12 mouse cellular contexts compared by ENCODE assay signal in genomic region chr17:93489988-93490732, GRCm38 (mm10).
"Had no signal": no experiment of that assay in that cellular context is flagged by ENCODE, and none has a peak within 500 bp of the region (broad histone marks: within the 10 kb centered on the region; RNA-seq: fewer than 3 reads in every experiment).

No protein-coding gene starts in this region.

- H3K9me3 ChIP-seq: kidney, embryonic 15.5 days; limb, embryonic 13.5 days; midbrain, embryonic 13.5 days had no signal

- H3K27me3 ChIP-seq: kidney, embryonic 15.5 days; limb, embryonic 13.5 days; midbrain, embryonic 13.5 days had no signal

- H3K27ac ChIP-seq: kidney, embryonic 15.5 days; limb, embryonic 13.5 days; liver, embryonic 14.5 days; midbrain, embryonic 13.5 days; stomach, postnatal 0 days had no signal

- H3K4me1 ChIP-seq: kidney, embryonic 15.5 days; limb, embryonic 13.5 days; midbrain, embryonic 13.5 days had no signal

- H3K36me3 ChIP-seq: kidney, embryonic 15.5 days; limb, embryonic 13.5 days; midbrain, embryonic 13.5 days had no signal

- H3K9ac ChIP-seq: kidney, embryonic 15.5 days; limb, embryonic 13.5 days; liver, embryonic 14.5 days; midbrain, embryonic 13.5 days had no signal

- DNase-seq: kidney, adult 2 months; kidney, postnatal 14 days; left cerebral cortex, postnatal 4 days; lung, adult 18-20 months; lung, postnatal 36 days; thymus, adult 18-20 months; thymus, postnatal 25 days had no signal

- H3K4me3 ChIP-seq: kidney, embryonic 15.5 days; limb, embryonic 13.5 days; midbrain, embryonic 13.5 days had no signal

- H3K4me2 ChIP-seq: kidney, embryonic 15.5 days; limb, embryonic 13.5 days; midbrain, embryonic 13.5 days had no signal

- ATAC-seq: midbrain, embryonic 13.5 days had no signal
